Mouse (Mus musculus) lung, embryonic 16.5 days (tissue): ENCODE data around the gene Vill. TPM values are rescaled to one million over a fixed set of nuclear protein-coding genes. Genes with fewer than 3 reads are reported as not detected.
A peak's percentile ranks its signal among the peaks of the same experiment; 100 is the strongest.

Experiments used
- ATAC-seq: fragments of 200-750 bp; cut with Nextera tagmentation; 2 replicates; pipeline ENCODE4 v1.8.0; 2017; ENCODE audit warnings: low read depth, mild to moderate bottlenecking, moderate library complexity
- H3K27ac ChIP-seq: fragments of 300-500 bp; sonication (generic); 2 replicates; pipeline ENCODE4 v1.5.1; 2014; ENCODE audit warnings: mild to moderate bottlenecking, control low read depth, low read length
- H3K27me3 ChIP-seq: fragments of 300-500 bp; sonication (generic); 2 replicates; pipeline ENCODE4 v1.6.1; 2014; ENCODE audit warnings: low read depth, low read length, mixed read lengths; ENCODE audit not compliant: control insufficient read depth, insufficient read depth
- H3K36me3 ChIP-seq: fragments of 300-500 bp; sonication (generic); 2 replicates; pipeline ENCODE4 v1.6.1; 2014; ENCODE audit warnings: low read length; ENCODE audit not compliant: control insufficient read depth, insufficient read depth
- H3K4me1 ChIP-seq: fragments of 300-500 bp; sonication (generic); replicated peaks from 2 replicates; pipeline ENCODE4 v1.6.1; 2014; ENCODE audit warnings: low read length, mixed read lengths; ENCODE audit not compliant: control insufficient read depth, insufficient read depth
- H3K4me2 ChIP-seq: fragments of 300-500 bp; sonication (generic); 2 replicates; pipeline ENCODE4 v1.6.1; 2014; ENCODE audit warnings: low read depth, low read length, control low read depth
- H3K4me3 ChIP-seq: fragments of 300-500 bp; sonication (generic); 2 replicates; pipeline ENCODE4 v1.5.1; 2014; ENCODE audit warnings: mild to moderate bottlenecking, low read length, control low read depth
- H3K9ac ChIP-seq: fragments of 300-500 bp; sonication (generic); 2 replicates; pipeline ENCODE4 v1.6.1; 2014; ENCODE audit warnings: low read length, control low read depth
- H3K9me3 ChIP-seq: fragments of 300-500 bp; sonication (generic); 2 replicates; pipeline ENCODE4 v1.6.1; 2016; ENCODE audit warnings: low read length; ENCODE audit not compliant: control insufficient read depth
- WGBS: fragments of 180-500 bp; shearing (Covaris S2); extraction: QIAGEN DNeasy Blood & Tissue Kit; methylation state at CpG from one replicate; pipeline ENCODE4 v1.1.7; 2014; 5-methylcytosine and 5-hydroxymethylcytosine counted together
- polyA plus RNA-seq: library from polyadenylated mRNA; unstranded; fragments of >200 nt; fragmentation: Nextera tagmentation; extraction: Ambion mirVana; gene quantifications from 2 replicates; pipeline ENCODE4 v1.2.1, GENCODE M21; 2015

The Vill gene
- polyA plus RNA-seq, 1 experiment from 2014 or later: 38.2 TPM

DNA sequence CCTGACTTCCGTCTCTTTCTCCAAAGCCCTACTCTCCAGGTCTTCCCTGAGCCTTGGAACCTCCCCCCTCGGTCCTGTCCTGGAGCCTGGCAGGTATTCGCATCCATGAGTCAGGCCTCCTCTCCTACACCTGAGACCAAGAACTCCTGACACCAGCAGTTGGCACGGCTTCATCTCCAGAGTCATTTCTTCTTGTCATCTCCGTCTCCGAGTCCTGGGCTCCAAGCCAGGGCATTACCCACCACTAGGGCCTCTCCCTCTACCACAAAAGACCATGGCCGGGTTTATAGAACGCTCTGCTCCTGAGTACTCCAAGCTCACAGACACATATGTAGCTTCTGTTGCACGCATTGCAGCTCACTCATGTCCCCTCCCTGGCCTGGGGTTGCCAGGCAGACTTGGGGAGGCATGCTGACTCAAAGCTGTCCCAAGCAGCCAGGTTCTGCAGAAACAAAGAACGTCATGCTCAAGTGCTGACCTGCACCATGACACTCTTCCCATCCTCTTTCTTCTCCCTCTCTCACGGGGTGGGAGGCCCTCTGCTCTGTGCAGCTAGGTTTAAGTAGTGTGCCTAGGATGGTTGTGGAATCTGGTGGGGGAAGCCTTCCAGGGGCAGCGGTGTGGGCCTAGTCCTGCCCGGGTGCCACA, 42.0 kb downstream of the Vill start:
- H3K9ac ChIP-seq: no peak overlapping the region
- H3K4me1 ChIP-seq: peaks cover 27% of the 10 kb centered on the region
- no peak overlapping the region for H3K4me3 ChIP-seq
- ATAC-seq: no peak
- H3K27ac ChIP-seq: no peak overlapping the region
- H3K27me3 ChIP-seq: peaks cover 4% of the 10 kb centered on the region; the same call in 1 of the 2 replicates
- no peak overlapping the region for H3K4me2 ChIP-seq
- WGBS: 66% methylated on average over 13 of the region's 13 CpGs
- H3K36me3 ChIP-seq: no peaks in the 10 kb centered on the region
- no peaks in the 10 kb centered on the region for H3K9me3 ChIP-seq

DNA sequence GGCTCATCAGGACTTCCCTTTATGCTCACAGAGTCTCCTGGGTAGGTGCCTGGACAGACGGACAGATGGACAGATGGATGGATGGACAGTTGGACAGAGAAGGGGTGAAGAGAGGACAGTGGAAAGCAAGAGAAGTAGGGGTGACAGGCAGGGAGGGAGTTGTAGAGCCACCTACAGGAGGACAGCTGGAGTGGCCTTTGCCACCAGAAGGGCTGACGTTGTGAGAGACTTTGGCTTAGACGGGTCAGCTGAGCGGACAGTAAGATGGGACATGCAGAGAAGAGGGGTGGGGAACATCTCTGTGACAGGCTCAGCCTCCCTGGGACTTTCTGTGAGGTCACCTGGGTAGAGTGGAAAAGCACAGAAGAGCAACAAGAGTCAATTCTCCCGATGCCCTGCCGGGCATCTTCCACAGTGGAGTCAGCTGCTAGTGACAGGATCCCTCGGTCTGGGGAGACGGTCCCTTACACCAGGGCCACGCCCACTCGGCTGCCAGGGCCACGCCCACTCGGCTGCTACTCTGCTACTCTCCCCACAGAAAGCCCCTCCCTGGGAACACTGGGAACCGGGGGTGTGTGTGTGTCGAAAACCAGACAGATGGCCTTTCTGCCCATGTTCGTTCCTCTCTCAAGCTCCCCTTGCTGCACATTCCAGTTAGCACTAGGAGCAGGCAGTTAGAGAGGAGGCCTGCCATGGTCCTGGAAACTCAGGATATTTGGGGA, 47.8 kb downstream of the Vill start:
- no peak for ATAC-seq
- WGBS: 14% methylated on average over 15 of the region's 15 CpGs
- no peaks in the 10 kb centered on the region for H3K36me3 ChIP-seq

DNA sequence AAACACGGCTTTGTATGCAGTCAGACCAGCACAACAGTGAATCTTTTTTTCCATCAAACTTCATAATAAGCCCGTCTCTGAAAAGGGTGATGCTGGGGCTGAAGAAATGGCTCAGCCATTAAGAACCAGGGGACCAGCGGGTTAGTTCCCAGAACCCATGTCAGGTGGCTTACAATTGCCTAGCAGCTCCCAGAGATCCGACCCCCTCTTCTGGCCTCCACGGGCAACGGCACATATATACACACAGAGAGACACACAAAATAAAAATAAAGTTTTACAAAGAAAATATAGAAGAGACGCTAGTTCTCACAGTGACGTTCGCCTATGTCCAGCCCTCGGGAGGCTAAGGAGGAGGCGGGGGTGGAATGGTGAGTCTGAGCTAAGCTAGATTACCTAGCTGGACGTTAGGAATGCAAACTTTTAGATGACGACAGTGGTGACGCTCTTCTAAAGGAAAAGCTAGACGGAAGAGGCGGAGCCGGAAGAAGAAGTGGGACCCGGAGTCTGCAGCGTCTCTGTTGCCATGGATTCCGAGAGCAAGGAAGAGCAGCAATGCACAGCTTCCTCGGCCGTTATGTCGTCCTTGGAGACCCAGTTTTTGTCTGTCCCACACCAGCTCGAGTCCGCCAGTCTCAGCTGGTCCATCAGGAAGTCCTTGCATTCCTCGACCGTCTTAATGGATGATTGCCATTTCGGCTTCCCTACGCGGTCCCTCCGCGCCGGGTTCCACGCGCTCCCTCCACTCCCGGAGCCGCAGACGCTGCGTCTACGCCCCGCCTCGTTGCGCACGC, 49.6 kb downstream of the Vill start, which contains the start of gene Dlec1:
Gene Dlec1, plus strand, starts transcription at position 487 of the 791 bp plus-strand sequence.
- peak within 1 kb of the TSS; percentile 21; the same call in 1 of the 2 replicates for H3K27ac ChIP-seq
- H3K4me1 ChIP-seq: peaks cover 9% of the 10 kb centered on the region
- ATAC-seq: peak; percentile 88
- H3K4me3 ChIP-seq: peak within 1 kb of the TSS; percentile 60
- no peaks in the 10 kb centered on the region for H3K36me3 ChIP-seq
- H3K9me3 ChIP-seq: no peaks in the 10 kb centered on the region
- H3K9ac ChIP-seq: peak within 1 kb of the TSS; percentile 51
- WGBS: 3% methylated on average over 44 of the region's 44 CpGs
- no peaks in the 10 kb centered on the region for H3K27me3 ChIP-seq
- H3K4me2 ChIP-seq: peak within 1 kb of the TSS; percentile 93

More for the DNA sequence above, 47.8 kb downstream of the Vill start:
- Histone ChIP-seq H3K27ac (no peak overlapping the region), H3K4me3 (no peak overlapping the region), H3K9me3 (no peaks in the 10 kb centered on the region), H3K4me2 (no peak overlapping the region), H3K4me1 (peaks cover 10% of the 10 kb centered on the region), H3K9ac (no peak overlapping the region), H3K27me3 (no peaks in the 10 kb centered on the region)

DNA sequence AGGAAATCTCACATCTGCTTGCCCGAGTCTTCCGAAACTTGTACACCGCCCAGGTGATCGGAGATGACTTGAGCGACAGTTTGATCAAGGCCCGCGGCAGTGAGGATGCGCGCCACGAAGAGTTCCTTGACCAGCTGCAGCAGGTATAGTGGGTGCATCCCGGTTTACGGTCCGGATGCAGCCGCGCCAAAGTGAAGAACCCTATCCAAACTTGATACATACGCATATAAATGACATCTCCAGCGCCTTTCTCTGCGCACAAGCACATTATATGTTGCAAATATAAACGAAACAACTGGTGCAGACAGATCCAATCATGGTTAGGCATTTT, 50.2 kb downstream of the Vill start:
- Histone ChIP-seq H3K36me3 (no peaks in the 10 kb centered on the region), H3K4me1 (peaks cover 9% of the 10 kb centered on the region), H3K9ac (peak overlapping the region; percentile 51), H3K27me3 (no peaks in the 10 kb centered on the region), H3K4me2 (peak overlapping the region; percentile 93), H3K27ac (no peak overlapping the region), H3K9me3 (no peaks in the 10 kb centered on the region), H3K4me3 (peak overlapping the region; percentile 60)
- ATAC-seq: no peak
- 3% methylated on average over 19 of the region's 19 CpGs for WGBS

DNA sequence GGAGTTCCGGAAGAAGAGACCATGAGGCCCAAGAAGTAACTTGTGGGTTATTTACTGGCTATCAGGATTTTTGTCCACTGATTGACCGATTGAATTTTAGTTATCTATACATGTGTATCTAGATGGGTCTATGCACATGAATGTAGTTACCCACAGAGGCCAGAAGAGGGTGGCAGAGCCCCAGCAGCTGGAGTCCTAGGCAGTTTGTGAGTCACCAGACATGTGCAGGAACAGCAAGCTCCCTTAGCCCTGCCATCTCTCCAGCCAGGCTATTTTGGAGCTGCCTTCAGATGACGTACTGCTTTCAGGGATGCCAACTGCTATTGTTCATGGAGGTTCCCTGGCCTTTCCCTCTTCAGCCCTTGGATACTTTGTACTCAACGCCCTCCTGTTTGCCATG, 55.0 kb downstream of the Vill start:
- Histone ChIP-seq H3K9ac (no peak overlapping the region), H3K27me3 (no peaks in the 10 kb centered on the region), H3K9me3 (no peaks in the 10 kb centered on the region), H3K36me3 (no peaks in the 10 kb centered on the region), H3K27ac (no peak overlapping the region), H3K4me3 (no peak overlapping the region), H3K4me2 (no peak overlapping the region), H3K4me1 (peaks cover 6% of the 10 kb centered on the region; the same call in 1 of the 2 replicates)
- WGBS: 84% methylated on average over 4 of the region's 4 CpGs
- ATAC-seq: no peak

DNA sequence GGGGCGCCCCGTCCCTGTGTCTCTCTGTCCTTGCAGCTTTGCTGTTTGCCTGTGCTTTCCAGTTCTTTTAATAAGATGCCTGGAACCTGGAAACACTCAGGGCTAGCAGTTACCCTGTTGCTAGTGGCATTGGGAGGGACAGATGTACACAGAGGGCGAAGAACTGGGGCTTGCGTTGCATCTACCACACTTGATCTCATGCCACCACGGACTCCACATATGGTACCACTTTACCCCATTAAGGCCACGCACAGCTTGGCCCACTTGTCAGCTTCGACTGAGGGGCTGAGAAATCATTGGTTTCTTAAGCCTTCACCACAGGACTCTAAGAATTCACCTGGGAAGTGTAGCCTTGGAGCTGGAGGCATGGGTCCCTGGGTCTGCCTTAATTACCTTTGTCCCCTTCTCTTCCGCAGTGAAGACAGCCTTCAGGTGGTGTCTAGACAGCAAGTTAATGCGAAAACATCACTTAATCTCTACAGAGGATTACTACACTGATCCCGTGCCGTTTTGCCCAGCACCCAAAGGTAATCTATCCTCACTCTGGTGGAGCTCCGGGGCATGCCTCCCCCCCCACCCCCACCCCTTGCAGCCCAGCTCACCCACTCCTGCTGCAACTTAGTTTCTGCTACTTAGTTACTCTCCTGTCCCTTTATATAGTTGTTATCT, 57.2 kb downstream of the Vill start:
- no peak overlapping the region for H3K4me2 ChIP-seq
- 50% methylated on average over 12 of the region's 12 CpGs for WGBS
- no peak for ATAC-seq
- H3K9me3 ChIP-seq: no peaks in the 10 kb centered on the region
- no peaks in the 10 kb centered on the region for H3K36me3 ChIP-seq
- H3K4me3 ChIP-seq: no peak overlapping the region
- no peak overlapping the region for H3K9ac ChIP-seq
- no peaks in the 10 kb centered on the region for H3K27me3 ChIP-seq
- H3K27ac ChIP-seq: no peak overlapping the region
- H3K4me1 ChIP-seq: peaks cover 2% of the 10 kb centered on the region; the same call in 1 of the 2 replicates

DNA sequence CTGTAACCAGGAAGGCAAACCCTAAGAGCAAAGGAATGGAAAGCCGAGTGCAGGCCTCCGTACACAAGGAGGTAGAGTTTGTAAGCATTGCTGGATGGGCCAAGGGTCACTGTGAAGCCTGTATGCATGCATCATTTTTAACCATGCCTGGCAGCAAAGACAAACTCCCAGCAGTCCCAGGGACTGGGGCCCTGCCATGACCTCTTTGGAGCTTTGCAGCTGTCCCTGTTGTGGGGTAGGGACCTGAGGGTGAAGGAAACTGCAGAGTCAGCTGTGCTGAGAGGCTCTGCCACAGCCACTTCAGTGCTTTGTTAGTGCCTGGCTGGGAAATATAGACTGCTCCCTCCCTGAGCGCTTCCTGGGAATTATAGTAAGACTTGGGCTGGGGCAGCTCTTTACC, 58.1 kb downstream of the Vill start:
- Histone ChIP-seq H3K4me2 (no peak overlapping the region), H3K9me3 (no peaks in the 10 kb centered on the region), H3K9ac (no peak overlapping the region), H3K27ac (no peak overlapping the region), H3K4me1 (peaks cover 2% of the 10 kb centered on the region; the same call in 1 of the 2 replicates), H3K4me3 (no peak overlapping the region), H3K27me3 (no peaks in the 10 kb centered on the region), H3K36me3 (no peaks in the 10 kb centered on the region)
- no peak for ATAC-seq
- 30% methylated on average over 3 of the region's 3 CpGs for WGBS

DNA sequence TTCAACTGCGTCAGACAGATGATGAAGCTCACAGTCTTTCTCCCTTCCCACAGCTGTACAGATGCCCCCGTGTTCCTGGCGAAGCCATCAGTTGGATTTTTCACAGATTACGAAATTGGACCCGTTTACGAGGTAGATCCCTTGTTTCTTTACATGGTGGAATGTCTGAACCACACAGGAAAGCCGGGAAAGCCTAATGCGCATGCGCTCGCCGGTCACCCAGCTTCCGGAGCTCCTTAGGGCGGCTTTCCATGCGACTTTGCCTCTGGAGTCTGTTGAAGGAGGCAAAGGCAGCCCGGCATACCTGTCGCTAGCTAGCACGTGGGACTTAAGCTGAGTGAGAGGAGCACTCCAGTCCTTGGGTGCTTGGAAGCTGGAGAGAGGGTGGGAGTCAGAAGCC, 62.3 kb downstream of the Vill start:
- Histone ChIP-seq H3K9me3 (no peaks in the 10 kb centered on the region), H3K27me3 (no peaks in the 10 kb centered on the region), H3K4me3 (no peak overlapping the region), H3K36me3 (no peaks in the 10 kb centered on the region), H3K9ac (no peak overlapping the region), H3K4me1 (peaks cover 2% of the 10 kb centered on the region; the same call in 1 of the 2 replicates), H3K27ac (no peak overlapping the region), H3K4me2 (no peak overlapping the region)
- WGBS: 77% methylated on average over 17 of the region's 17 CpGs
- no peak for ATAC-seq
